Mouse (Mus musculus) embryonic facial prominence, embryonic 14.5 days (tissue): ENCODE measurements around the gene Maml3. TPM values are rescaled to one million over a fixed set of nuclear protein-coding genes. Genes with fewer than 3 reads are reported as not detected.

Experiments used
- ATAC-seq: fragments of 200-750 bp; cut with Nextera tagmentation; 2 replicates; pipeline ENCODE4 v1.8.0; 2017; ENCODE audit warnings: low read depth, moderate number of reproducible peaks, moderate TSS enrichment
- DNase-seq: peaks from one replicate; pipeline ENCODE4 v3.0.0-alpha.2; 2015; ENCODE audit warnings: low spot score
- H3K27ac ChIP-seq: fragments of 300-500 bp; sonication (generic); replicated peaks from 2 replicates; pipeline ENCODE4 v1.5.1; 2014; ENCODE audit warnings: low read depth, mild to moderate bottlenecking, low read length, moderate library complexity
- H3K27me3 ChIP-seq: fragments of 300-500 bp; sonication (generic); replicated peaks from 2 replicates; pipeline ENCODE4 v1.6.1; 2014; ENCODE audit warnings: low read length; ENCODE audit not compliant: control insufficient read depth, insufficient read depth
- H3K36me3 ChIP-seq: fragments of 300-500 bp; sonication (generic); 2 replicates; pipeline ENCODE4 v1.6.1; 2014; ENCODE audit warnings: low read length, mixed read lengths; ENCODE audit not compliant: control insufficient read depth, insufficient read depth
- H3K4me1 ChIP-seq: fragments of 300-500 bp; sonication (generic); 2 replicates; pipeline ENCODE4 v1.6.1; 2014; ENCODE audit warnings: antibody characterized with exemption, low read length; ENCODE audit not compliant: control insufficient read depth, insufficient read depth
- H3K4me2 ChIP-seq: fragments of 300-500 bp; sonication (generic); 2 replicates; pipeline ENCODE4 v1.6.1; 2014; ENCODE audit warnings: low read depth, mild to moderate bottlenecking, low read length, moderate library complexity, mixed read lengths
- H3K4me3 ChIP-seq: fragments of 300-500 bp; sonication (generic); 2 replicates; pipeline ENCODE4 v1.5.1; 2014; ENCODE audit warnings: low read depth, mild to moderate bottlenecking, low read length
- H3K9ac ChIP-seq: fragments of 300-500 bp; sonication (generic); 2 replicates; pipeline ENCODE4 v1.6.1; 2014; ENCODE audit warnings: low read depth, mild to moderate bottlenecking, low read length, moderate library complexity, mixed read lengths
- H3K9me3 ChIP-seq: fragments of 300-500 bp; sonication (generic); 2 replicates; pipeline ENCODE4 v1.6.1; 2016; ENCODE audit warnings: low read length; ENCODE audit not compliant: control insufficient read depth
- WGBS: fragments of 180-500 bp; shearing (Covaris S2); extraction: QIAGEN DNeasy Blood & Tissue Kit; methylation state at CpG from one replicate; pipeline ENCODE4 v1.1.7; 2014; 5-methylcytosine and 5-hydroxymethylcytosine counted together
- polyA plus RNA-seq: library from polyadenylated mRNA; unstranded; fragments of >200 nt; fragmentation: Nextera tagmentation; extraction: Ambion mirVana; gene quantifications from 2 replicates; pipeline ENCODE4 v1.2.1, GENCODE M21; 2014

Maml3 gene
- polyA plus RNA-seq: 4.8 and 5.1 TPM in 2 replicates

DNA sequence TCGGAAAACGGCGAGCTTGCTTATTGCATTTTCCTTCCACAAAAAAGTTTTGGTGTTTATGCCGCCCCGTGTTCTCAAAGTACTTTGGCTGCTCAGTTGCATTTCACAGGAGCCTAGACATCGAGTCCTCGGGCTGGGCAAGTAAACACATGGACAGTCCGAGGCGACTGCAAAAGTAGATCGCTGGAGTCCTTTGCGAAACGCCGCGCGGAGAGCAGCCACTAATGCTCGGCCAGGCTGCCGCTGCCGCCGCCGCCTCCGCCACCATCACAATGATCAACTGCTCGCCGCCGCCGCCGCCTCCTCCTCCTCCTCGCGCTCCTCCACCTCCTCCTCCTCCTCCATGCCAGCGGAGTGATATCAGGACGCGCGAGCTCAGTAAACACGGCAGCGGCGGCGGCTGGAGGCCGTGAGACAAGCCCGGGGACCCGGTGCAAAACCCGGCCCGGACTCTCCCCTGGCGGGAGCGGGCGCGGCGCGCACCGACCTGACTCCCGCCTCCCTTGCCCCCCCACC, at the start of gene Maml3:
Gene Maml3 (minus strand): TSS at position 441 of the 516 bp plus-strand sequence.
- peak; percentile 50 for ATAC-seq
- WGBS: 0% methylated on average over 17 of the region's 49 CpGs
- H3K4me3 ChIP-seq: peak within 1 kb of the TSS; percentile 69

DNA sequence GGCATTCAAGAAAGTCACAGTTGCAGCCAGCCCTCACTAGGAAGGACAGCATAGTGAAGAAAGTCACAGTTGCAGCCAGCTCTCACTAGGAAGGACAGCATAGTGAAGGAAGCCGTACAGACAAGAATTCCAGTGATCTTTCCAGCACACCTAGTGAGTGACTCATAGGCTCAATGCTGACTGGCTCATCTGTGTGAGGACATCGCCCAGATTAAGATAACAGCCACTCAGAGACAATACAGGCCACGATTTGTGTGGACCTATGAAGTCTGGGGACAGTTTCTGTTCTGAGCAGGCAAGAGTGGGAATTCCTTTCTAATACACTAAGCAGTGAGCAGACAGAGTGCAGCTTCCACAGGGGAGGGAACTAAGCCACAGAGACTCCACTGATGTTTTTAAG, 46.3 kb upstream of the Maml3 start:
- Histone ChIP-seq H3K36me3 (no peaks in the 10 kb centered on the region), H3K27ac (no peak overlapping the region), H3K27me3 (no peaks in the 10 kb centered on the region), H3K4me3 (no peak overlapping the region), H3K9me3 (0 out of 2 replicates have a peak, but pooled peaks cover 4% of the 10 kb centered on the region), H3K4me1 (no peaks in the 10 kb centered on the region), H3K4me2 (no peak overlapping the region), H3K9ac (no peak overlapping the region)
- WGBS: 72% methylated on average over 3 of the region's 3 CpGs
- ATAC-seq (no peak), DNase-seq (no peak)

More for the DNA sequence above, at the start of gene Maml3:
- peak within 1 kb of the TSS; percentile 97 for H3K27ac ChIP-seq
- peak within 1 kb of the TSS; percentile 80 for H3K4me2 ChIP-seq
- no peaks in the 10 kb centered on the region for H3K36me3 ChIP-seq
- DNase-seq: peak; percentile 98
- no peaks in the 10 kb centered on the region for H3K9me3 ChIP-seq
- H3K27me3 ChIP-seq: no peaks in the 10 kb centered on the region
- H3K9ac ChIP-seq: peak within 1 kb of the TSS; percentile 80
- 0 out of 2 replicates have a peak, but pooled peaks cover 3% of the 10 kb centered on the region for H3K4me1 ChIP-seq

DNA sequence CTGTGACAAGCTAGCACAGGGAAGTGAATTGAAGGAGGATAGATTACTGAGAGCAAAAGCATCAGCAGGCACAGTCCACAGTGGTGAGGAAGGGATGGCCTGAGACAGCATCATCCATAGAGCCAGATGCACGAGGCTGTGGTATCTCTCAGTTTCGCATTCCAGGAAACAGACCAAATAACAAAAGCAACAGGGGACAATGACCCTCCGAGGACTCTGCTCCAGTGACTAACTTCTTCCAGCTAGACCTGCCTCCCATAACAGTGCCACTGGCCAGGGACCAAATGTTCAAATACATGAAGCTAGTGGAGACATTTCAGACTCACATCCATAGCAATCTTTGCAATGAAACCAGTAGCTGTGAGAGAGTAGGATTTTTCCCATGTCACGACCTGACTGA, 43.4 kb upstream of the Maml3 start:
- no peaks in the 10 kb centered on the region for H3K36me3 ChIP-seq
- no peak overlapping the region for H3K9ac ChIP-seq
- H3K27ac ChIP-seq: no peak overlapping the region
- 46% methylated on average over 4 of the region's 4 CpGs for WGBS
- no peak overlapping the region for H3K4me3 ChIP-seq
- no peak for ATAC-seq
- H3K9me3 ChIP-seq: no peaks in the 10 kb centered on the region
- DNase-seq: no peak
- no peaks in the 10 kb centered on the region for H3K4me1 ChIP-seq
- no peaks in the 10 kb centered on the region for H3K27me3 ChIP-seq
- no peak overlapping the region for H3K4me2 ChIP-seq

- Histone ChIP-seq H3K4me2 (no peak overlapping the region), H3K4me1 (no peaks in the 10 kb centered on the region), H3K9ac (no peak overlapping the region), H3K9me3 (no peaks in the 10 kb centered on the region), H3K36me3 (no peaks in the 10 kb centered on the region), H3K27ac (no peak overlapping the region), H3K4me3 (no peak overlapping the region), H3K27me3 (no peaks in the 10 kb centered on the region)
- DNase-seq (no peak), ATAC-seq (no peak)
- 82% methylated on average over 12 of the region's 12 CpGs for WGBS
These were observed 40.0 kb upstream of the Maml3 start for GRCm38 (mm10) chr3:52144776-52145460.

DNA sequence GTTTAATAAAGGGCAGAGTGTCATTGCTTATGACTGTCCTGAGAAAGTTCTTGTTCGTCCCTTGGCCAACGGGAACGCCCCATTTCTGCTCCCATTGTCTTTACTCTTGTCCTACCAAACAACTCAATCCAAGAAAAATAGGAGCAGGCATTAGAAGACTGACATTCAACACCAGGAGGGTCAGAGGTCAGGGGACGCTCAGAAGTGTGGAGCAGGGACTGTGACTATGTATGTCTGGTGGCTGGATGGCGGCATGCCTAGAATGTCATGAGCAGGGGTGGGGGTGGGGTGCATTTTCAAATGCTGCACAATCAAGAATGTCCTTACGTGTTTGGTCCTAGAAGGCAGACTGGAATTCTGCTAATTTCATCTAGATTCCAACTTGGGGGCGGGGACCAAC, 38.1 kb upstream of the Maml3 start:
- H3K9me3 ChIP-seq: no peaks in the 10 kb centered on the region
- H3K4me2 ChIP-seq: no peak overlapping the region
- ATAC-seq (no peak), DNase-seq (no peak)
- H3K9ac ChIP-seq: no peak overlapping the region
- H3K36me3 ChIP-seq: no peaks in the 10 kb centered on the region
- no peak overlapping the region for H3K27ac ChIP-seq
- H3K27me3 ChIP-seq: no peaks in the 10 kb centered on the region
- 67% methylated on average over 7 of the region's 7 CpGs for WGBS
- H3K4me1 ChIP-seq: no peaks in the 10 kb centered on the region
- no peak overlapping the region for H3K4me3 ChIP-seq

- H3K27ac ChIP-seq: no peak overlapping the region
These were observed 35.3 kb upstream of the Maml3 start for GRCm38 (mm10) chr3:52140162-52140561.

GRCm38 (mm10) chr3:52125421-52125820, 20.5 kb upstream of the Maml3 start:
- Histone ChIP-seq H3K36me3 (no peaks in the 10 kb centered on the region), H3K4me1 (no peaks in the 10 kb centered on the region), H3K27ac (no peak overlapping the region), H3K9ac (no peak overlapping the region), H3K27me3 (no peaks in the 10 kb centered on the region), H3K9me3 (no peaks in the 10 kb centered on the region), H3K4me2 (no peak overlapping the region), H3K4me3 (no peak overlapping the region)
- ATAC-seq (no peak), DNase-seq (no peak)
- WGBS: 77% methylated on average over 3 of the region's 3 CpGs

More at GRCm38 (mm10) chr3:52140162-52140561, 35.3 kb upstream of the Maml3 start:
- no peaks in the 10 kb centered on the region for H3K27me3 ChIP-seq
- H3K9ac ChIP-seq: no peak overlapping the region
- no peak overlapping the region for H3K4me2 ChIP-seq
- H3K36me3 ChIP-seq: no peaks in the 10 kb centered on the region
- DNase-seq: peak; percentile 82
- H3K9me3 ChIP-seq: no peaks in the 10 kb centered on the region
- 64% methylated on average over 16 of the region's 16 CpGs for WGBS
- H3K4me1 ChIP-seq: no peaks in the 10 kb centered on the region
- H3K4me3 ChIP-seq: no peak overlapping the region
- ATAC-seq: no peak

- H3K27ac ChIP-seq: no peak overlapping the region
- WGBS: 71% methylated on average over 4 of the region's 4 CpGs
- no peak overlapping the region for H3K4me3 ChIP-seq
- peak; percentile 24 for DNase-seq
- H3K4me2 ChIP-seq: no peak overlapping the region
- no peak for ATAC-seq
- H3K4me1 ChIP-seq: no peaks in the 10 kb centered on the region
- H3K9ac ChIP-seq: no peak overlapping the region
- no peaks in the 10 kb centered on the region for H3K36me3 ChIP-seq
- no peaks in the 10 kb centered on the region for H3K27me3 ChIP-seq
- no peaks in the 10 kb centered on the region for H3K9me3 ChIP-seq
These were observed 16.0 kb upstream of the Maml3 start for GRCm38 (mm10) chr3:52120858-52121257.

GRCm38 (mm10) chr3:52119216-52119615, 14.3 kb upstream of the Maml3 start:
- Histone ChIP-seq H3K4me3 (no peak overlapping the region), H3K4me2 (no peak overlapping the region), H3K4me1 (no peaks in the 10 kb centered on the region), H3K36me3 (no peaks in the 10 kb centered on the region), H3K27me3 (no peaks in the 10 kb centered on the region), H3K9ac (no peak overlapping the region), H3K27ac (no peak overlapping the region), H3K9me3 (no peaks in the 10 kb centered on the region)
- WGBS: 89% methylated on average over 7 of the region's 7 CpGs
- no peak for ATAC-seq
- no peak for DNase-seq
